In genomic region chr17:72911751-72912150, GRCm38 (mm10) we compare ENCODE assay signal across 25 mouse cellular contexts. TPM values are rescaled to one million over a fixed set of nuclear protein-coding genes. Genes with fewer than 3 reads are reported as not detected.
DNase-seq lines count a peak whose midpoint lies in the region; ATAC-seq lines count a peak whose summit lies in the region.
"Had no signal": no experiment of that assay in that cellular context is flagged by ENCODE, and none has a peak within 500 bp of the region (broad histone marks: within the 10 kb centered on the region; RNA-seq: fewer than 3 reads in every experiment).

No protein-coding gene starts in this region.

- no peak overlapping the region for H3K4me2 ChIP-seq in heart, embryonic 16.5 days (ENCODE audit: low read depth, low read length)
- no peak overlapping the region for H3K4me2 ChIP-seq in intestine, embryonic 16.5 days (ENCODE audit: low read depth, low read length)
- H3K4me2 ChIP-seq: embryonic facial prominence, embryonic 15.5 days; forebrain, embryonic 15.5 days; hindbrain, embryonic 15.5 days; lung, embryonic 14.5 days; neural tube, embryonic 12.5 days had no signal

- H3K27me3 ChIP-seq in heart, embryonic 16.5 days (ENCODE audit: control insufficient read depth, insufficient read depth, low read length): no peaks in the 10 kb centered on the region
- no peaks in the 10 kb centered on the region for H3K27me3 ChIP-seq in intestine, embryonic 16.5 days (replicated peaks; ENCODE audit: control insufficient read depth, insufficient read depth, low read length)
- H3K27me3 ChIP-seq: embryonic facial prominence, embryonic 15.5 days; forebrain, embryonic 15.5 days; hindbrain, embryonic 15.5 days; neural tube, embryonic 12.5 days had no signal

- DNase-seq in heart, adult 11 months: peak; percentile 92
- no peak for DNase-seq in heart, postnatal 25 days (ENCODE audit: low spot score)
- no peak for DNase-seq in heart, postnatal 14 days
- DNase-seq in Muller cell, postnatal 12 days (ENCODE audit: inconsistent ontology term): peak; percentile 37
- no peak for DNase-seq in frontal cortex, postnatal 25 days (ENCODE audit: low spot score in 2 of 2)
- no peak for DNase-seq in adrenal gland, postnatal 36 days
- DNase-seq: adrenal gland, postnatal 25 days; cerebellum, adult 11 months; cerebellum, adult 9-11 months; kidney, adult 11 months; kidney, postnatal 10 days; lung, embryonic 14.5 days; midbrain, embryonic 14.5 days; retina, postnatal 1 day; right cerebral cortex, postnatal 25 days; spleen, adult 18-20 months; thymus, adult 18-20 months had no signal

- no peaks in the 10 kb centered on the region for H3K36me3 ChIP-seq in heart, embryonic 16.5 days (ENCODE audit: control insufficient read depth, insufficient read depth)
- H3K36me3 ChIP-seq in intestine, embryonic 16.5 days (ENCODE audit: control insufficient read depth, insufficient read depth, low read length): no peaks in the 10 kb centered on the region
- H3K36me3 ChIP-seq: embryonic facial prominence, embryonic 15.5 days; forebrain, embryonic 15.5 days; hindbrain, embryonic 15.5 days; neural tube, embryonic 12.5 days had no signal

- H3K27ac ChIP-seq in heart, embryonic 16.5 days (ENCODE audit: low read length): peak overlapping the region; percentile 54
- no peak overlapping the region for H3K27ac ChIP-seq in intestine, embryonic 16.5 days (ENCODE audit: low read length)
- H3K27ac ChIP-seq: embryonic facial prominence, embryonic 15.5 days; forebrain, embryonic 15.5 days; hindbrain, embryonic 15.5 days; liver, embryonic 14.5 days; neural tube, embryonic 12.5 days had no signal

- peaks cover 25% of the 10 kb centered on the region for H3K4me1 ChIP-seq in heart, embryonic 16.5 days (ENCODE audit: control insufficient read depth, insufficient read depth, low read length)
- H3K4me1 ChIP-seq in intestine, embryonic 16.5 days (ENCODE audit: control insufficient read depth, insufficient read depth, low read length): no peaks in the 10 kb centered on the region; the same call in 1 of the 2 replicates
- H3K4me1 ChIP-seq: embryonic facial prominence, embryonic 15.5 days; neural tube, embryonic 12.5 days had no signal

- peak; percentile 61; the same call in 1 of the 2 replicates for ATAC-seq in heart, embryonic 16.5 days (replicated peaks; ENCODE audit: extremely low read depth, insufficient read depth, low FRiP score)
- ATAC-seq in intestine, embryonic 16.5 days: peak; percentile 56; the same call in 1 of the 2 replicates
- ATAC-seq: CD4-positive, CD25-positive, alpha-beta regulatory T cell, adult 4 months; forebrain, embryonic 15.5 days had no signal

- no peaks in the 10 kb centered on the region for H3K9me3 ChIP-seq in heart, embryonic 16.5 days (replicated peaks; ENCODE audit: control insufficient read depth, low read length)
- no peaks in the 10 kb centered on the region for H3K9me3 ChIP-seq in intestine, embryonic 16.5 days (ENCODE audit: control insufficient read depth, low read length)
- H3K9me3 ChIP-seq: embryonic facial prominence, embryonic 15.5 days; forebrain, embryonic 15.5 days; hindbrain, embryonic 15.5 days; neural tube, embryonic 12.5 days had no signal

- intact Hi-C loops in heart, postnatal 25 days (cut with DNase I): no loop called here
- intact Hi-C loops in heart, postnatal 14 days (cut with DNase I): no loop called here

- no peak overlapping the region for H3K4me3 ChIP-seq in heart, embryonic 16.5 days (ENCODE audit: low read length)
- H3K4me3 ChIP-seq in intestine, embryonic 16.5 days (ENCODE audit: low read length): no peak overlapping the region
- H3K4me3 ChIP-seq: embryonic facial prominence, embryonic 15.5 days; forebrain, embryonic 15.5 days; hindbrain, embryonic 15.5 days; neural tube, embryonic 12.5 days had no signal

- WGBS in heart, embryonic 16.5 days: 11% methylated on average over 1 of the region's 1 CpGs
- 48% methylated on average over 1 of the region's 1 CpGs for WGBS in intestine, embryonic 16.5 days

- no peak overlapping the region for H3K9ac ChIP-seq in heart, embryonic 16.5 days (ENCODE audit: low read length)
- no peak overlapping the region for H3K9ac ChIP-seq in intestine, embryonic 16.5 days (ENCODE audit: low read depth, low read length)
- H3K9ac ChIP-seq: embryonic facial prominence, embryonic 15.5 days; forebrain, embryonic 15.5 days; hindbrain, embryonic 15.5 days; liver, embryonic 14.5 days; lung, embryonic 14.5 days; neural tube, embryonic 12.5 days had no signal

RNA-seq across cellular contexts. Expression of gene Lbh, which starts 6.4 kb away (rescaled TPM):
- 100 to 1,000 TPM; 390 to 430 TPM for total RNA-seq in heart, postnatal 25 days (2021)
- 28.4 and 30.1 TPM in 2 replicates for polyA plus RNA-seq in heart, embryonic 16.5 days (2015; fragmentation: Nextera tagmentation; extraction: Ambion mirVana)
- 100 to 1,000 TPM; 318 to 323 TPM for total RNA-seq in heart, postnatal 14 days (2021)
- 5.5 and 7.6 TPM in 2 replicates for polyA plus RNA-seq in intestine, embryonic 16.5 days (2015; fragmentation: Nextera tagmentation; extraction: Ambion mirVana)
- 10 to 100 TPM; 24.2 to 29.8 TPM for total RNA-seq in adrenal gland, postnatal 36 days (2021)

Comparison
In these comparisons a context has a peak if more than half of its experiments do, and no peak if none do; other contexts are left out.
1. DNase-seq: peak in heart, adult 11 months (single experiment) and Muller cell, postnatal 12 days (single experiment); none in heart, postnatal 25 days (single experiment), heart, postnatal 14 days (0 of 2), frontal cortex, postnatal 25 days (0 of 2) and adrenal gland, postnatal 36 days (0 of 2).
2. RNA of gene Lbh, which starts 6.4 kb away (total RNA-seq): 390 to 430 TPM in heart, postnatal 25 days and 318 to 323 TPM in heart, postnatal 14 days; 24.2 to 29.8 TPM in adrenal gland, postnatal 36 days; every median in the first group is over 10 times any median in the second.